Mouse (Mus musculus): ENCODE data around the gene Casp2. TPM values are rescaled to one million over a fixed set of nuclear protein-coding genes. Genes with fewer than 3 reads are reported as not detected.

Casp2 gene
- 9.7 TPM for polyA plus RNA-seq (2014; fragmentation: Illumina TruSeq; extraction: RNeasy Lipid Tissue Mini Kit (QIAGEN cat#74804); ENCODE audit: low read depth, low replicate concordance)

GRCm38 (mm10) chr6:42264626-42265312 lies at the start of gene Casp2:
Casp2 (plus strand) TSS chr6:42264985.

GRCm38 (mm10) chr6:42215028-42215427 lies 49.8 kb upstream of the Casp2 start, which contains the start of gene Tas2r144:
Tas2r144 (plus strand) TSS chr6:42215328.

GRCm38 (mm10) chr6:42245711-42246353 lies 19.0 kb upstream of the Casp2 start, which contains the start of gene Gstk1:
Gstk1 (plus strand) TSS chr6:42245935.

GRCm38 (mm10) chr6:42261524-42262170 lies 3.1 kb upstream of the Casp2 start, which contains the start of gene Tmem139:
Tmem139 (plus strand) TSS chr6:42261970.

GRCm38 (mm10) chr6:42286448-42286847 lies 21.7 kb downstream of the Casp2 start, which contains the start of gene Clcn1:
Clcn1 (plus strand) TSS chr6:42286685.

GRCm38 (mm10) chr6:42324482-42325267 lies 59.9 kb downstream of the Casp2 start, which contains the start of gene Fam131b:
Fam131b (minus strand) TSS chr6:42324643.

Other genes with a start within 250 kb of the Casp2 start
- gene Sva, start 226.6 kb upstream of the Casp2 start, polyA plus RNA-seq (2014; fragmentation: Illumina TruSeq; extraction: RNeasy Lipid Tissue Mini Kit (QIAGEN cat#74804); ENCODE audit: low read depth, low replicate concordance), result not detected
- not detected for gene Tas2r139, start 124.0 kb upstream of the Casp2 start, polyA plus RNA-seq (2014; fragmentation: Illumina TruSeq; extraction: RNeasy Lipid Tissue Mini Kit (QIAGEN cat#74804); ENCODE audit: low read depth, low replicate concordance)
- not detected for gene Tas2r144, start 49.7 kb upstream of the Casp2 start, polyA plus RNA-seq (2014; fragmentation: Illumina TruSeq; extraction: RNeasy Lipid Tissue Mini Kit (QIAGEN cat#74804); ENCODE audit: low read depth, low replicate concordance)
- 7.8 TPM for gene Gstk1, start 19.1 kb upstream of the Casp2 start, polyA plus RNA-seq (2014; fragmentation: Illumina TruSeq; extraction: RNeasy Lipid Tissue Mini Kit (QIAGEN cat#74804); ENCODE audit: low read depth, low replicate concordance)
- not detected for gene Tmem139, start 3.0 kb upstream of the Casp2 start, polyA plus RNA-seq (2014; fragmentation: Illumina TruSeq; extraction: RNeasy Lipid Tissue Mini Kit (QIAGEN cat#74804); ENCODE audit: low read depth, low replicate concordance)
- gene Clcn1, start 21.7 kb downstream of the Casp2 start, polyA plus RNA-seq (2014; fragmentation: Illumina TruSeq; extraction: RNeasy Lipid Tissue Mini Kit (QIAGEN cat#74804); ENCODE audit: low read depth, low replicate concordance), result 0.77 TPM
- 0.50 TPM for gene Fam131b, start 59.7 kb downstream of the Casp2 start, polyA plus RNA-seq (2014; fragmentation: Illumina TruSeq; extraction: RNeasy Lipid Tissue Mini Kit (QIAGEN cat#74804); ENCODE audit: low read depth, low replicate concordance)
- gene Zyx, start 84.6 kb downstream of the Casp2 start, polyA plus RNA-seq (2014; fragmentation: Illumina TruSeq; extraction: RNeasy Lipid Tissue Mini Kit (QIAGEN cat#74804); ENCODE audit: low read depth, low replicate concordance), result 0.85 TPM
- gene Epha1, start 108.3 kb downstream of the Casp2 start, polyA plus RNA-seq (2014; fragmentation: Illumina TruSeq; extraction: RNeasy Lipid Tissue Mini Kit (QIAGEN cat#74804); ENCODE audit: low read depth, low replicate concordance), result not detected
- gene Tas2r143, start 135.3 kb downstream of the Casp2 start, polyA plus RNA-seq (2014; fragmentation: Illumina TruSeq; extraction: RNeasy Lipid Tissue Mini Kit (QIAGEN cat#74804); ENCODE audit: low read depth, low replicate concordance), result not detected
- gene Tas2r135, start 140.4 kb downstream of the Casp2 start, polyA plus RNA-seq (2014; fragmentation: Illumina TruSeq; extraction: RNeasy Lipid Tissue Mini Kit (QIAGEN cat#74804); ENCODE audit: low read depth, low replicate concordance), result not detected
- gene Tas2r126, start 169.6 kb downstream of the Casp2 start, polyA plus RNA-seq (2014; fragmentation: Illumina TruSeq; extraction: RNeasy Lipid Tissue Mini Kit (QIAGEN cat#74804); ENCODE audit: low read depth, low replicate concordance), result not detected
- not detected for gene Olfr458, start 200.2 kb downstream of the Casp2 start, polyA plus RNA-seq (2014; fragmentation: Illumina TruSeq; extraction: RNeasy Lipid Tissue Mini Kit (QIAGEN cat#74804); ENCODE audit: low read depth, low replicate concordance)
- gene Olfr457, start 211.3 kb downstream of the Casp2 start, polyA plus RNA-seq (2014; fragmentation: Illumina TruSeq; extraction: RNeasy Lipid Tissue Mini Kit (QIAGEN cat#74804); ENCODE audit: low read depth, low replicate concordance), result not detected
- gene Olfr456, start 222.2 kb downstream of the Casp2 start, polyA plus RNA-seq (2014; fragmentation: Illumina TruSeq; extraction: RNeasy Lipid Tissue Mini Kit (QIAGEN cat#74804); ENCODE audit: low read depth, low replicate concordance), result not detected